Mouse (Mus musculus): Measurements from ENCODE around the gene Gucd1. TPM values are rescaled to one million over a fixed set of nuclear protein-coding genes. Genes with fewer than 3 reads are reported as not detected.
"Not testable (repeated sequence)": the region's sequence is repeated elsewhere in the genome, so short reads cannot be mapped to it uniquely, and the experiment has no call there.

The Gucd1 gene
- polyA plus RNA-seq, 1 experiment from 2014 or later, result 30.0 TPM

GRCm38 (mm10) chr10:75418747-75419146 lies 99.0 kb downstream of the Gucd1 start:
- Histone ChIP-seq H3K27me3 (ENCODE audit: control insufficient read depth, insufficient read depth, low read length) (no peaks in the 10 kb centered on the region), H3K4me2 (ENCODE audit: low read depth, low read length, severe bottlenecking) (no peak overlapping the region), H3K4me3 (ENCODE audit: low read depth, low read length) (no peak overlapping the region), H3K4me1 (replicated peaks; ENCODE audit: control insufficient read depth, insufficient read depth, low read length) (no peaks in the 10 kb centered on the region), H3K36me3 (ENCODE audit: control insufficient read depth, insufficient read depth, low read length) (no peaks in the 10 kb centered on the region), H3K9ac (ENCODE audit: low read length) (no peak overlapping the region), H3K9me3 (ENCODE audit: control insufficient read depth, low read length) (no peaks in the 10 kb centered on the region), H3K27ac (ENCODE audit: low read depth, low read length) (no peak overlapping the region)
- DNase-seq (ENCODE audit: low spot score) (no peak), ATAC-seq (replicated peaks; ENCODE audit: low FRiP score) (no peak)
- 64% methylated on average over 4 of the region's 4 CpGs for WGBS

GRCm38 (mm10) chr10:75417363-75418042 lies 100.3 kb downstream of the Gucd1 start:
- Histone ChIP-seq H3K9ac (ENCODE audit: low read length) (no peak overlapping the region), H3K27me3 (ENCODE audit: control insufficient read depth, insufficient read depth, low read length) (no peaks in the 10 kb centered on the region), H3K4me2 (ENCODE audit: low read depth, low read length, severe bottlenecking) (no peak overlapping the region), H3K27ac (ENCODE audit: low read depth, low read length) (no peak overlapping the region), H3K9me3 (ENCODE audit: control insufficient read depth, low read length) (no peaks in the 10 kb centered on the region), H3K4me3 (ENCODE audit: low read depth, low read length) (no peak overlapping the region), H3K4me1 (replicated peaks; ENCODE audit: control insufficient read depth, insufficient read depth, low read length) (no peaks in the 10 kb centered on the region), H3K36me3 (ENCODE audit: control insufficient read depth, insufficient read depth, low read length) (no peaks in the 10 kb centered on the region)
- ATAC-seq (replicated peaks; ENCODE audit: low FRiP score), result no peak
- 95% methylated on average over 8 of the region's 8 CpGs for WGBS
- no peak for DNase-seq (ENCODE audit: low spot score)

GRCm38 (mm10) chr10:75414925-75415324 lies 102.8 kb downstream of the Gucd1 start:
- no peak for ATAC-seq (replicated peaks; ENCODE audit: low FRiP score)
- Histone ChIP-seq H3K27ac (ENCODE audit: low read depth, low read length) (no peak overlapping the region), H3K9ac (ENCODE audit: low read length) (no peak overlapping the region), H3K9me3 (ENCODE audit: control insufficient read depth, low read length) (no peaks in the 10 kb centered on the region), H3K4me1 (replicated peaks; ENCODE audit: control insufficient read depth, insufficient read depth, low read length) (peaks cover 4% of the 10 kb centered on the region), H3K27me3 (ENCODE audit: control insufficient read depth, insufficient read depth, low read length) (no peaks in the 10 kb centered on the region), H3K4me2 (ENCODE audit: low read depth, low read length, severe bottlenecking) (no peak overlapping the region), H3K4me3 (ENCODE audit: low read depth, low read length) (no peak overlapping the region), H3K36me3 (ENCODE audit: control insufficient read depth, insufficient read depth, low read length) (no peaks in the 10 kb centered on the region)
- no peak for DNase-seq (ENCODE audit: low spot score)
- whole genome bisulfite sequencing, result 86% methylated on average over 7 of the region's 7 CpGs

- Histone ChIP-seq H3K4me1 (replicated peaks; ENCODE audit: control insufficient read depth, insufficient read depth, low read length) (peaks cover 4% of the 10 kb centered on the region), H3K27ac (ENCODE audit: low read depth, low read length) (no peak overlapping the region), H3K4me3 (ENCODE audit: low read depth, low read length) (no peak overlapping the region), H3K4me2 (ENCODE audit: low read depth, low read length, severe bottlenecking) (no peak overlapping the region), H3K36me3 (ENCODE audit: control insufficient read depth, insufficient read depth, low read length) (no peaks in the 10 kb centered on the region), H3K27me3 (ENCODE audit: control insufficient read depth, insufficient read depth, low read length) (no peaks in the 10 kb centered on the region), H3K9me3 (ENCODE audit: control insufficient read depth, low read length) (no peaks in the 10 kb centered on the region), H3K9ac (ENCODE audit: low read length) (no peak overlapping the region; the same call in 1 of the 2 replicates)
- ATAC-seq (replicated peaks; ENCODE audit: low FRiP score), result no peak
- WGBS, result 63% methylated on average over 27 of the region's 27 CpGs
- no peak for DNase-seq (ENCODE audit: low spot score)
These were observed 105.4 kb downstream of the Gucd1 start for GRCm38 (mm10) chr10:75412114-75413103.

- H3K27me3 ChIP-seq (ENCODE audit: control insufficient read depth, insufficient read depth, low read length); ATAC-seq (replicated peaks; ENCODE audit: low FRiP score); H3K9me3 ChIP-seq (ENCODE audit: control insufficient read depth, low read length); H3K4me2 ChIP-seq (ENCODE audit: low read depth, low read length, severe bottlenecking); H3K9ac ChIP-seq (ENCODE audit: low read length); H3K4me1 ChIP-seq (replicated peaks; ENCODE audit: control insufficient read depth, insufficient read depth, low read length); DNase-seq (ENCODE audit: low spot score); H3K36me3 ChIP-seq (ENCODE audit: control insufficient read depth, insufficient read depth, low read length); H3K4me3 ChIP-seq (ENCODE audit: low read depth, low read length): not testable (repeated sequence)
- H3K27ac ChIP-seq (ENCODE audit: low read depth, low read length), result 0 out of 2 replicates have a peak overlapping the region, but pooled peaks have one; percentile 41
- WGBS, result 33% methylated on average over 9 of the region's 10 CpGs
These were observed 106.2 kb downstream of the Gucd1 start for GRCm38 (mm10) chr10:75411343-75412113.

- DNase-seq (ENCODE audit: low spot score), result no peak
- Histone ChIP-seq H3K27me3 (ENCODE audit: control insufficient read depth, insufficient read depth, low read length) (no peaks in the 10 kb centered on the region), H3K36me3 (ENCODE audit: control insufficient read depth, insufficient read depth, low read length) (no peaks in the 10 kb centered on the region), H3K4me2 (ENCODE audit: low read depth, low read length, severe bottlenecking) (no peak overlapping the region), H3K27ac (ENCODE audit: low read depth, low read length) (no peak overlapping the region), H3K9me3 (ENCODE audit: control insufficient read depth, low read length) (no peaks in the 10 kb centered on the region), H3K9ac (ENCODE audit: low read length) (no peak overlapping the region), H3K4me3 (ENCODE audit: low read depth, low read length) (no peak overlapping the region), H3K4me1 (replicated peaks; ENCODE audit: control insufficient read depth, insufficient read depth, low read length) (peaks cover 4% of the 10 kb centered on the region)
- ATAC-seq (replicated peaks; ENCODE audit: low FRiP score), result no peak
- WGBS, result 86% methylated on average over 4 of the region's 4 CpGs
These were observed 110.0 kb downstream of the Gucd1 start for GRCm38 (mm10) chr10:75407741-75408140.

- H3K36me3 ChIP-seq (ENCODE audit: control insufficient read depth, insufficient read depth, low read length), result no peaks in the 10 kb centered on the region
- peaks cover 4% of the 10 kb centered on the region for H3K4me1 ChIP-seq (replicated peaks; ENCODE audit: control insufficient read depth, insufficient read depth, low read length)
- ATAC-seq (replicated peaks; ENCODE audit: low FRiP score) (no peak), DNase-seq (ENCODE audit: low spot score) (peak; percentile 50)
- H3K4me3 ChIP-seq (ENCODE audit: low read depth, low read length), result no peak overlapping the region
- H3K9me3 ChIP-seq (ENCODE audit: control insufficient read depth, low read length), result no peaks in the 10 kb centered on the region
- H3K9ac ChIP-seq (ENCODE audit: low read length), result no peak overlapping the region
- no peaks in the 10 kb centered on the region for H3K27me3 ChIP-seq (ENCODE audit: control insufficient read depth, insufficient read depth, low read length)
- H3K4me2 ChIP-seq (ENCODE audit: low read depth, low read length, severe bottlenecking), result no peak overlapping the region
- 46% methylated on average over 13 of the region's 13 CpGs for WGBS
- no peak overlapping the region for H3K27ac ChIP-seq (ENCODE audit: low read depth, low read length)
These were observed 111.0 kb downstream of the Gucd1 start for GRCm38 (mm10) chr10:75406755-75407154.

GRCm38 (mm10) chr10:75405916-75406315 lies 111.9 kb downstream of the Gucd1 start:
- peaks cover under 1% of the 10 kb centered on the region for H3K4me1 ChIP-seq (replicated peaks; ENCODE audit: control insufficient read depth, insufficient read depth, low read length)
- 90% methylated on average over 8 of the region's 8 CpGs for WGBS
- H3K9ac ChIP-seq (ENCODE audit: low read length), result no peak overlapping the region
- no peak overlapping the region for H3K4me3 ChIP-seq (ENCODE audit: low read depth, low read length)
- no peak overlapping the region for H3K4me2 ChIP-seq (ENCODE audit: low read depth, low read length, severe bottlenecking)
- DNase-seq (ENCODE audit: low spot score) (no peak), ATAC-seq (replicated peaks; ENCODE audit: low FRiP score) (no peak)
- H3K36me3 ChIP-seq (ENCODE audit: control insufficient read depth, insufficient read depth, low read length), result no peaks in the 10 kb centered on the region
- no peaks in the 10 kb centered on the region for H3K27me3 ChIP-seq (ENCODE audit: control insufficient read depth, insufficient read depth, low read length)
- no peak overlapping the region for H3K27ac ChIP-seq (ENCODE audit: low read depth, low read length)
- H3K9me3 ChIP-seq (ENCODE audit: control insufficient read depth, low read length), result no peaks in the 10 kb centered on the region

Data from forebrain, embryonic 11.5 days (tissue).